Mouse (Mus musculus) intestine, embryonic 16.5 days (tissue): ENCODE data around the gene Ifna13. TPM values are rescaled to one million over a fixed set of nuclear protein-coding genes. Genes with fewer than 3 reads are reported as not detected.

Source experiments
- ATAC-seq: fragments of 200-750 bp; cut with Nextera tagmentation; 2 replicates; pipeline ENCODE4 v1.8.0; 2017; ENCODE audit warnings: moderate TSS enrichment, moderate library complexity
- H3K27ac ChIP-seq: fragments of 300-500 bp; sonication (generic); 2 replicates; pipeline ENCODE4 v1.5.1; 2014; ENCODE audit warnings: mild to moderate bottlenecking, low read length
- H3K27me3 ChIP-seq: fragments of 300-500 bp; sonication (generic); replicated peaks from 2 replicates; pipeline ENCODE4 v1.6.1; 2014; ENCODE audit warnings: low read length, control low read depth, mixed read lengths; ENCODE audit not compliant: control insufficient read depth, insufficient read depth
- H3K36me3 ChIP-seq: fragments of 300-500 bp; sonication (generic); 2 replicates; pipeline ENCODE4 v1.6.1; 2014; ENCODE audit warnings: low read length, control low read depth; ENCODE audit not compliant: control insufficient read depth, insufficient read depth
- H3K4me1 ChIP-seq: fragments of 300-500 bp; sonication (generic); 2 replicates; pipeline ENCODE4 v1.6.1; 2014; ENCODE audit warnings: low read length, control low read depth, mixed read lengths; ENCODE audit not compliant: control insufficient read depth, insufficient read depth
- H3K4me2 ChIP-seq: fragments of 300-500 bp; sonication (generic); 2 replicates; pipeline ENCODE4 v1.6.1; 2014; ENCODE audit warnings: low read depth, low read length, control low read depth
- H3K4me3 ChIP-seq: fragments of 300-500 bp; sonication (generic); 2 replicates; pipeline ENCODE4 v1.5.1; 2014; ENCODE audit warnings: mild to moderate bottlenecking, low read length
- H3K9ac ChIP-seq: fragments of 300-500 bp; sonication (generic); 2 replicates; pipeline ENCODE4 v1.6.1; 2014; ENCODE audit warnings: low read depth, low read length
- H3K9me3 ChIP-seq: fragments of 300-500 bp; sonication (generic); 2 replicates; pipeline ENCODE4 v1.6.1; 2016; ENCODE audit warnings: low read length, control low read depth; ENCODE audit not compliant: control insufficient read depth
- WGBS: fragments of 180-500 bp; shearing (Covaris S2); extraction: QIAGEN DNeasy Blood & Tissue Kit; methylation state at CpG from one replicate; pipeline ENCODE4 v1.1.7; 2014; 5-methylcytosine and 5-hydroxymethylcytosine counted together
- polyA plus RNA-seq: library from polyadenylated mRNA; unstranded; fragments of >200 nt; fragmentation: Nextera tagmentation; extraction: Ambion mirVana; gene quantifications from 2 replicates; pipeline ENCODE4 v1.2.1, GENCODE M21; 2015

Gene Ifna13
- not detected in 2 replicates for polyA plus RNA-seq

GRCm38 (mm10) chr4:88644359-88644758 lies at the start of gene Ifna13:
Ifna13 (minus strand) TSS chr4:88644459.
- Histone ChIP-seq H3K27me3 (no peaks in the 10 kb centered on the region), H3K27ac (no peak within 1 kb of the TSS), H3K4me3 (no peak within 1 kb of the TSS), H3K4me2 (no peak within 1 kb of the TSS), H3K9me3 (no peaks in the 10 kb centered on the region), H3K9ac (no peak within 1 kb of the TSS), H3K36me3 (no peaks in the 10 kb centered on the region), H3K4me1 (no peaks in the 10 kb centered on the region)
- 53% methylated on average over 2 of the region's 2 CpGs for WGBS
- no peak for ATAC-seq

- H3K4me3 ChIP-seq: no peak overlapping the region
- no peaks in the 10 kb centered on the region for H3K9me3 ChIP-seq
- H3K4me2 ChIP-seq: no peak overlapping the region
- no peaks in the 10 kb centered on the region for H3K36me3 ChIP-seq
- no peaks in the 10 kb centered on the region for H3K4me1 ChIP-seq
- no peak overlapping the region for H3K27ac ChIP-seq
- WGBS: 85% methylated on average over 2 of the region's 2 CpGs
- H3K27me3 ChIP-seq: no peaks in the 10 kb centered on the region
- no peak overlapping the region for H3K9ac ChIP-seq
- no peak for ATAC-seq
Measured at GRCm38 (mm10) chr4:88693392-88693791, 49.1 kb upstream of the Ifna13 start.

DNA sequence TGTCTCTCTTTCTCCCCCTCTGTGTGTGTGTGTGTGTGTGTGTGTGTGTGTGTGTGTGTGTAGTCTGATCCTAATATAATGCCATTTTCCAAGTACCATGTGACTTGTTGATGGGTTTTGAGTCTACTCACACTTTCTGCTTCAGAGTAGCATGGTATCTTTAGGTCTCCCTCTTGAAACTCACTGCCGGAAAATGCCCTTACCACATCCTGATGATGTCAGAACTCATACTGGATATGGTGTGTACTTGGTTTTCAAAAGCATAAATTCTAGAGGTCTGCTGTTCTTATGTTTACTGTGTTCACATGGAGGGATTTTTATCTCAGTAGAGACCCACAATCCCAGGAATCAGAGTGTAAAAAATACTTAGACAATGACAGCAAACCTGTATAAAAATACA lies 48.3 kb upstream of the Ifna13 start:
- no peak overlapping the region for H3K4me3 ChIP-seq
- no peak overlapping the region for H3K9ac ChIP-seq
- H3K36me3 ChIP-seq: no peaks in the 10 kb centered on the region
- no peaks in the 10 kb centered on the region for H3K27me3 ChIP-seq
- no peaks in the 10 kb centered on the region for H3K9me3 ChIP-seq
- no peak overlapping the region for H3K27ac ChIP-seq
- 74% methylated on average over 1 of the region's 1 CpGs for WGBS
- no peaks in the 10 kb centered on the region for H3K4me1 ChIP-seq
- ATAC-seq: no peak
- no peak overlapping the region for H3K4me2 ChIP-seq

- H3K4me1 ChIP-seq: no peaks in the 10 kb centered on the region
- H3K4me3 ChIP-seq: no peak within 1 kb of the TSS
- H3K9ac ChIP-seq: no peak within 1 kb of the TSS
- no peak within 1 kb of the TSS for H3K4me2 ChIP-seq
- ATAC-seq: no peak
- H3K9me3 ChIP-seq: no peaks in the 10 kb centered on the region
- H3K36me3 ChIP-seq: no peaks in the 10 kb centered on the region
- 62% methylated on average over 2 of the region's 2 CpGs for WGBS
- H3K27me3 ChIP-seq: no peaks in the 10 kb centered on the region
- H3K27ac ChIP-seq: no peak within 1 kb of the TSS
Measured at GRCm38 (mm10) chr4:88691259-88691658, 47.0 kb upstream of the Ifna13 start, which contains the start of gene Ifnab. Ifnab (minus strand) TSS chr4:88691359.

DNA sequence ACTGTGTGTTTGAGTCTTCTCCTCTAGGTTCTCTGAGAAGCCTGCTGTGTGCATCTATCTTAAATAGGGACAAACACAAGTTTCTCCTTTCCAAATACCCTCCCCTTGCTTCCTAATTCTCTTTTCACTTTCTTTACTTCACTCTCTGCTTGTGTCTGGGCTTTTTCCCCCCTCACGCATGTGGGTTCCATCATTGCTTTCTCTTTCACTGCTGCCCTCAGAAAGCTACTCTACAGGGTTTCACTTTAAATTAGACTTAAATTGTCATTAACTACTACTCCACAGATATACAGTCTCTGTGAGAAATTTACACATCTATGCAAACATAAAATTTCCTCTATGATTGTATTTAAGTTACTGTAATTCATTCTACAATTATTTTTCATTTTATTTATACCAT lies 39.6 kb upstream of the Ifna13 start, which contains the start of gene Ifna2:
Gene Ifna2 (minus strand): TSS at position 101 of the 400 bp plus-strand sequence.
- 89% methylated on average over 1 of the region's 1 CpGs for WGBS
- Histone ChIP-seq H3K27ac (no peak within 1 kb of the TSS), H3K27me3 (no peaks in the 10 kb centered on the region), H3K9ac (no peak within 1 kb of the TSS), H3K9me3 (no peaks in the 10 kb centered on the region), H3K4me2 (no peak within 1 kb of the TSS), H3K4me1 (no peaks in the 10 kb centered on the region), H3K4me3 (no peak within 1 kb of the TSS), H3K36me3 (no peaks in the 10 kb centered on the region)
- ATAC-seq: no peak

DNA sequence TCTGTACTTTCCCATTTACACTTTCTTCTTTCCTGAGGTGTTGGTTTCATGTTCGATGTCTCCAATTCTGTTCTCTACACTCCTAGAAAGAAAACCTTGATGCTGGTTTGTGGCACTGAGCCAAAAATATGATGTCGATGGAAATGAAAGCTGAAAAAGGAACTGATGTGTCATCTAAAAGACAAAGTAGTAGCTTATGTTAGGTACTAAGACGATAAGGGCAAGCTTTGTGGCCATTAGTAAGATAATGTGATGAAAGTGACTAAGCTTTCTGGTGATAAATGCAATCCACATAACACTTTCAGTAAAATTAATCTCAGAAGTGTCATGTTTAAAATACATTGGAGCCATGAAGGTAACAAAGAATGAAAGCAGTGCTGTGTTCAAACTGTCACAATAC lies 37.1 kb upstream of the Ifna13 start:
- Histone ChIP-seq H3K4me3 (no peak overlapping the region), H3K4me1 (no peaks in the 10 kb centered on the region), H3K36me3 (no peaks in the 10 kb centered on the region), H3K4me2 (no peak overlapping the region), H3K9me3 (no peaks in the 10 kb centered on the region), H3K27ac (no peak overlapping the region), H3K9ac (no peak overlapping the region), H3K27me3 (no peaks in the 10 kb centered on the region)
- 66% methylated on average over 3 of the region's 3 CpGs for WGBS
- no peak for ATAC-seq

GRCm38 (mm10) chr4:88680362-88680761 lies 36.1 kb upstream of the Ifna13 start:
- H3K4me3 ChIP-seq: no peak overlapping the region
- H3K4me1 ChIP-seq: no peaks in the 10 kb centered on the region
- H3K27ac ChIP-seq: no peak overlapping the region
- WGBS: 47% methylated on average over 8 of the region's 8 CpGs
- ATAC-seq: no peak
- H3K4me2 ChIP-seq: no peak overlapping the region
- H3K27me3 ChIP-seq: no peaks in the 10 kb centered on the region
- H3K36me3 ChIP-seq: no peaks in the 10 kb centered on the region
- H3K9ac ChIP-seq: no peak overlapping the region
- no peaks in the 10 kb centered on the region for H3K9me3 ChIP-seq

GRCm38 (mm10) chr4:88676824-88677223 lies 32.6 kb upstream of the Ifna13 start, which contains the start of gene Ifna16:
Ifna16 (minus strand) TSS chr4:88676924.
- ATAC-seq: no peak
- Histone ChIP-seq H3K9me3 (no peaks in the 10 kb centered on the region), H3K4me1 (no peaks in the 10 kb centered on the region), H3K4me2 (no peak within 1 kb of the TSS), H3K27me3 (no peaks in the 10 kb centered on the region), H3K9ac (no peak within 1 kb of the TSS), H3K4me3 (no peak within 1 kb of the TSS), H3K27ac (no peak within 1 kb of the TSS), H3K36me3 (no peaks in the 10 kb centered on the region)
- WGBS: 85% methylated on average over 1 of the region's 1 CpGs

DNA sequence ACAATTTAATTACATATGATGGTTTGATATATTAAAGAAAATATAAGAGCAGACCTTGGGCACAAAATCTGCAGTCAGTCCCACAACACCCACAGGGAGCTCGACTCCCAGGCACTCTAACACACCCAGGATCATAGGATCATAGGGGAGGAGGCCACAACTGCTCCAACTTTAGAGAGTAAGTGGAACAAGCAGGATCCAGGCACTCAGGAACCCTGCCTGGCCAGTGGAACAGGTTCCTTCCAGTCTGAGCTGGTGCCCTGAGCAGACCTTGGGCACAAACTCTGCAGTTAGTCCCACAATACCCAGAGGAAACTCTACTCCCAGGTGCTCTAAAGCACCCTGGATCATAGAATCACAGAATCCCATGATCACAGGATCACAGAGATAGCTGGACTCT lies 11.2 kb upstream of the Ifna13 start:
- Histone ChIP-seq H3K4me1 (no peaks in the 10 kb centered on the region), H3K4me3 (no peak overlapping the region), H3K36me3 (no peaks in the 10 kb centered on the region), H3K27ac (no peak overlapping the region), H3K27me3 (no peaks in the 10 kb centered on the region), H3K4me2 (no peak overlapping the region), H3K9ac (no peak overlapping the region), H3K9me3 (no peaks in the 10 kb centered on the region)
- ATAC-seq: no peak
- WGBS: 60% methylated on average over 1 of the region's 1 CpGs

- Histone ChIP-seq H3K27me3 (no peaks in the 10 kb centered on the region), H3K9me3 (no peaks in the 10 kb centered on the region), H3K27ac (no peak overlapping the region), H3K4me1 (no peaks in the 10 kb centered on the region), H3K9ac (no peak overlapping the region), H3K36me3 (no peaks in the 10 kb centered on the region), H3K4me3 (no peak overlapping the region), H3K4me2 (no peak overlapping the region)
- no peak for ATAC-seq
- 75% methylated on average over 3 of the region's 3 CpGs for WGBS
Measured at GRCm38 (mm10) chr4:88653644-88654043, 9.4 kb upstream of the Ifna13 start.
